Mouse (Mus musculus) intestine, postnatal 0 days (tissue): ENCODE results near the gene Prss3. TPM values are rescaled to one million over a fixed set of nuclear protein-coding genes. Genes with fewer than 3 reads are reported as not detected.
"Not testable (repeated sequence)": the region's sequence is repeated elsewhere in the genome, so short reads cannot be mapped to it uniquely, and the experiment has no call there.

Source experiments
- ATAC-seq: fragments of 200-750 bp; cut with Nextera tagmentation; 2 replicates; pipeline ENCODE4 v1.8.0; 2017; ENCODE audit warnings: mild to moderate bottlenecking, moderate TSS enrichment, moderate library complexity
- H3K27ac ChIP-seq: fragments of 300-500 bp; sonication (generic); 2 replicates; pipeline ENCODE4 v1.5.1; 2014; ENCODE audit warnings: mild to moderate bottlenecking, low read depth, low read length, moderate library complexity
- H3K27me3 ChIP-seq: fragments of 300-500 bp; sonication (generic); replicated peaks from 2 replicates; pipeline ENCODE4 v1.6.1; 2014; ENCODE audit warnings: low read length, mixed read lengths; ENCODE audit not compliant: control insufficient read depth, insufficient read depth
- H3K36me3 ChIP-seq: fragments of 300-500 bp; sonication (generic); 2 replicates; pipeline ENCODE4 v1.6.1; 2014; ENCODE audit warnings: mild to moderate bottlenecking, moderate library complexity; ENCODE audit not compliant: control insufficient read depth, insufficient read depth
- H3K4me1 ChIP-seq: fragments of 300-500 bp; sonication (generic); replicated peaks from 2 replicates; pipeline ENCODE4 v1.6.1; 2014; ENCODE audit warnings: antibody characterized with exemption, low read length, mixed read lengths; ENCODE audit not compliant: control insufficient read depth, insufficient read depth
- H3K4me2 ChIP-seq: fragments of 300-500 bp; sonication (generic); replicated peaks from 2 replicates; pipeline ENCODE4 v1.6.1; 2014; ENCODE audit warnings: low read depth, mild to moderate bottlenecking, moderate library complexity
- H3K4me3 ChIP-seq: fragments of 300-500 bp; sonication (generic); 2 replicates; pipeline ENCODE4 v1.5.1; 2014; ENCODE audit warnings: low read depth, low read length
- H3K9ac ChIP-seq: fragments of 300-500 bp; sonication (generic); 2 replicates; pipeline ENCODE4 v1.6.1; 2014; ENCODE audit warnings: mild to moderate bottlenecking, low read depth, low read length
- H3K9me3 ChIP-seq: fragments of 300-500 bp; sonication (generic); 2 replicates; pipeline ENCODE4 v1.6.1; 2016; ENCODE audit warnings: mixed run types; ENCODE audit not compliant: control insufficient read depth
- CTCF ChIP-seq: sonication (generic); IDR thresholded peaks from 2 replicates; pipeline ENCODE4 v1.5.1; 2016; ENCODE audit warnings: low read depth, mild to moderate bottlenecking, control low read depth, antibody characterized with exemption, moderate library complexity
- WGBS: fragments of 180-500 bp; shearing (Covaris S2); extraction: QIAGEN DNeasy Blood & Tissue Kit; methylation state at CpG from one replicate; pipeline ENCODE4 v1.1.7; 2014; 5-methylcytosine and 5-hydroxymethylcytosine counted together
- polyA plus RNA-seq: library from polyadenylated mRNA; unstranded; fragments of >200 nt; fragmentation: Nextera tagmentation; extraction: Ambion mirVana; gene quantifications from 2 replicates; pipeline ENCODE4 v1.2.1, GENCODE M21; 2015

Prss3 gene
- polyA plus RNA-seq = 7.3 and 7.5 TPM in 2 replicates

DNA sequence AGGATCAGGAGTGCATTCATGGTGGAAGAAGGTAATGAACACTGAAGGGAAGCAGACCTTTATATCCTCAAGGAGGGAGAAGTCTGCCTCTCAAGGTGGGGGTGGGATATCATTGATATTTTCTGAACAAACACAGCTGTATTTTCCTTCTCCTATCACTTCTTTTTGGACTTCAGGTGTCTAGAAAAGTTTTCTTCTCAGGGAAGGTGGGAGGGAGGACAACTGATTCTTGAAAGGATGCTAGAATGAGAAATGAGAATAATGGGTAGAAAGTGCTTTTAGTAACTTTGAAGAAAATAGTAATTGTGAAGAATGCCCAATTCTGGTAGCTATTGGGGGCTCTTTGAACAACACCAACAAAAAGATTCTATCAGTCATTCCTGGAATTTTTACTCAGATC lies at the start of gene Prss3:
Prss3 (minus strand) TSS at position 101 of the 400 bp plus-strand sequence.
- H3K36me3 ChIP-seq, H3K4me2 ChIP-seq, H3K9me3 ChIP-seq, H3K27ac ChIP-seq, H3K27me3 ChIP-seq, H3K4me1 ChIP-seq, ATAC-seq, H3K9ac ChIP-seq, H3K4me3 ChIP-seq: not testable (repeated sequence)

DNA sequence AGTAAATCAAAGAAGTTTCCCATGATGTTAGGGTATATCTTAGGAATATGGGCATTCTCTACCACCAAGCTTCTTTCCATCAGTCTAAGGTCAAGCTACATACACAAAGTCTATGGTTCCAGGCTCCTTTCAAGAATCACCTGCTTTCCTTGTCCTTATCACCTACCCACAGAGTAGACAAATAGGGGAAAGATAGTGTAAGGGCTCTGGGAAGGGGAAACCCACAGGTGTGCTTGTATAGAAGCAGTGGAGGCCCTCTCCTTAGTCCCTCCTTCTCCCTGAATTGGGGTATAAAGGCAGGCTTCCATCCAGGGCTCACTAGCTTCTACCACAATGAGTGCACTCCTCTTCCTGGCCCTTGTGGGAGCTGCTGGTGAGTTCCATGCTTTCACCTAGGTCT lies 14.6 kb upstream of the Prss3 start, which contains the start of gene Gm5771:
Gm5771 (plus strand) TSS at position 301 of the 400 bp plus-strand sequence.
- H3K4me1 ChIP-seq, H3K4me2 ChIP-seq, ATAC-seq, H3K9ac ChIP-seq, H3K27ac ChIP-seq, H3K36me3 ChIP-seq, H3K9me3 ChIP-seq, H3K4me3 ChIP-seq, H3K27me3 ChIP-seq: not testable (repeated sequence)

DNA sequence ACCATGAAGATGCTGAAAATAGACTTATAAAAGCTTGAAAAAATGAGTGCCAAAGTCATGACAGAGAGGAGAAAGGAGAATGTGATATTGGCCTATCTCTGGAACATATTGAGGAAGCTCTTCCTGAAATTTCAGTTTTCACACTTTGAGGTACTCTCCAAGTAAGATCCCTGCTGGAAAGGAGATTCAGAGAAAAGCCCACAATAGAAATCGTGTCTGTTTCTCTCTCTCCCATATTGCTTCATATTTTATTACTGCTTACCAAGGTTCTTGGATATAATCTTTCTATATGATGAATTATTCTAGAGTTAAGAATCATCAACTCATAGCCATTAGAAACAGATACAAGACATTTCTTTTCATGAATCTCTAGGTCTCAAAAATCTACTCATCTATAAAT lies 14.2 kb upstream of the Prss3 start:
- H3K27ac ChIP-seq, H3K36me3 ChIP-seq, H3K4me2 ChIP-seq, ATAC-seq, H3K9me3 ChIP-seq, H3K4me3 ChIP-seq, H3K27me3 ChIP-seq, H3K9ac ChIP-seq, H3K4me1 ChIP-seq: not testable (repeated sequence)
- WGBS = 67% methylated on average over 1 of the region's 1 CpGs

DNA sequence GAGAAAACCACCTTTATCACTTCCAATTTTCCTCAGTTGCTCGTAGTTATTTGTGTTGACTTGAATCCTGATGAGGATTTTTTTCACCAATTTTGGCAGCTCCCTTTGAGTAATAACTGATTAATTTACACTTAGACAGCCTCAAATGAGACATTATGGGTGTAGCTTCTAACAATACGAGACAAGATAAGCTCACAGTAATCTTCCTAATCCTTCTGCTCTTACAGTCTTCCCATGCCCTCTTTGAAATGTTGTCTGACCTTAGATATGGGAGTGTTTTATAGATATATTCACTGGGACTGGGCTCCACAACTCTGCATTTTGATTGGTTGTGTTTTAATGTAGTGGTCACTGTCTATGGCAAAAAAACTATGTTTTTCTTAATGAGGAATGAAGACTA lies 9.3 kb upstream of the Prss3 start:
- no peak overlapping the region for H3K9ac ChIP-seq
- ATAC-seq = no peak
- no peak overlapping the region for H3K4me2 ChIP-seq
- H3K4me3 ChIP-seq = no peak overlapping the region
- no peaks in the 10 kb centered on the region for H3K4me1 ChIP-seq
- no peaks in the 10 kb centered on the region for H3K27me3 ChIP-seq
- H3K9me3 ChIP-seq = no peaks in the 10 kb centered on the region
- TF ChIP-seq CTCF = no peak
- H3K36me3 ChIP-seq = no peaks in the 10 kb centered on the region
- no peak overlapping the region for H3K27ac ChIP-seq
- 62% methylated on average over 2 of the region's 2 CpGs for WGBS

DNA sequence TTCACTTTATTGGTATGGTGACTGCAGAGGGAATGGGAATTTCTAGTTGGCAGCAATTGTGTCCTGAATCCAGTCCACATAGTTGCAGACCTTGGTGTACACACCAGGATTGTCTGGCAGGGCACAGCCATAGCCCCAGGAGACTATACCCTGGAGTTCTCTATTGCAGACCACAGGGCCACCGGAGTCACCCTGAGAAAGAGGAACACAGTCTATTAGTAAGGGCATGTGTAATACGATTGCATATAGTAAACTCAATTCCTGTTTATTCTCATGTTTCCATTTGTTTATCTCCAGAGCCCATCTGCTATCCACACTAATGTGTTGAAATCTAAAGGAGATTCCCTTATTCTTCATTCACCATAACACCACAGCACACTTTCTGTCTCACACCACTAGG lies 3.7 kb downstream of the Prss3 start:
- not testable (repeated sequence) for H3K27ac ChIP-seq, H3K4me1 ChIP-seq, H3K9ac ChIP-seq, H3K36me3 ChIP-seq, H3K9me3 ChIP-seq, H3K4me3 ChIP-seq, ATAC-seq, H3K27me3 ChIP-seq, H3K4me2 ChIP-seq
- WGBS = 55% methylated on average over 1 of the region's 2 CpGs

DNA sequence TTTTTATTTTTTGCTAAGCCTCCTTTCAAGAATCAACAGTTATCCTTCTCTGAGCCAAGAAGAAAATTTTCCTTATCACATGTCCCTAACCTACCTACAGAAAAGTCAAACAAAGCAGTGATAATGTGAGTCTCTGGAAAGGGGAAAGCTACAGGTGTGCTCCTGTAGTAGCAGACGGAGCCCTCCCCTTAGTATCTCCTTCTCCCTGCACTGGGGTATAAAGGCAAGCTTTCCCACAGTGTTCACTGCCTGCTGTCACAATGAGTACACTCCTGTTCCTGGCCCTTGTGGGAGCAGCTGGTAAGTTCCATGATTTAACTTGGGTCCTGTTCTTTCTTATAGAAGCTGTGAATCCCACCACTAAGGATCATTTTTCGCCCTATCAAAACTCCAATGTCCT lies 23.5 kb downstream of the Prss3 start, which contains the start of gene Try10:
Try10 (plus strand) TSS at position 174 of the 400 bp plus-strand sequence.
- H3K9ac ChIP-seq = no peak within 1 kb of the TSS
- no peak within 1 kb of the TSS for H3K27ac ChIP-seq
- TF ChIP-seq CTCF = no peak
- H3K4me3 ChIP-seq = no peak within 1 kb of the TSS
- H3K4me2 ChIP-seq = no peak within 1 kb of the TSS
- no peaks in the 10 kb centered on the region for H3K27me3 ChIP-seq
- H3K36me3 ChIP-seq = no peaks in the 10 kb centered on the region
- H3K9me3 ChIP-seq = no peaks in the 10 kb centered on the region
- WGBS = 66% methylated on average over 2 of the region's 2 CpGs
- no peaks in the 10 kb centered on the region for H3K4me1 ChIP-seq
- no peak for ATAC-seq

Other genes starting within 250 kb of the Prss3 start
- gene Try4, start 75.4 kb downstream of the Prss3 start, polyA plus RNA-seq = 10.2 and 18.9 TPM in 2 replicates
- gene Try5, start 60.8 kb downstream of the Prss3 start, polyA plus RNA-seq = 23.2 and 37.8 TPM in 2 replicates
- 3.5 and 6.4 TPM in 2 replicates for gene Try10, start 23.6 kb downstream of the Prss3 start, polyA plus RNA-seq
- 12.4 and 16.9 TPM in 2 replicates for gene Gm5771, start 14.7 kb upstream of the Prss3 start, polyA plus RNA-seq
- 7.2 and 9.4 TPM in 2 replicates for gene Gm10334, start 68.5 kb upstream of the Prss3 start, polyA plus RNA-seq
- gene Prss1, start 81.3 kb upstream of the Prss3 start, polyA plus RNA-seq = 13.5 and 13.7 TPM in 2 replicates
- gene Prss2, start 144.1 kb upstream of the Prss3 start, polyA plus RNA-seq = 10.5 and 17.9 TPM in 2 replicates
- gene Ephb6, start 227.8 kb upstream of the Prss3 start, polyA plus RNA-seq = 2.7 and 2.8 TPM in 2 replicates